Mouse (Mus musculus) yolk sac, embryonic 10.5 days (tissue): Measurements from ENCODE around the gene Rnase1.
A peak's percentile ranks its signal among the peaks of the same experiment; 100 is the strongest.
"Not testable (repeated sequence)": the region's sequence is repeated elsewhere in the genome, so short reads cannot be mapped to it uniquely, and the experiment has no call there.

Experiments
- DNase-seq: peaks from one replicate; pipeline ENCODE4 v3.0.0-alpha.2; 2017; ENCODE audit warnings: low spot score

Rnase1 gene

GRCm38 (mm10) chr14:51146685-51147084 lies at the start of gene Rnase1:
Gene Rnase1 (minus strand): TSS chr14:51146785.
- no peak for DNase-seq

- no peak for DNase-seq
Measured at GRCm38 (mm10) chr14:51195681-51196080, 49.1 kb upstream of the Rnase1 start.

GRCm38 (mm10) chr14:51181051-51181450 lies 34.5 kb upstream of the Rnase1 start:
- not testable (repeated sequence) for DNase-seq

GRCm38 (mm10) chr14:51173843-51174242 lies 27.3 kb upstream of the Rnase1 start:
- DNase-seq: no peak

- not testable (repeated sequence) for DNase-seq
Measured at GRCm38 (mm10) chr14:51172947-51173346, 26.4 kb upstream of the Rnase1 start.

- DNase-seq: peak; percentile 36
Measured at GRCm38 (mm10) chr14:51172095-51172865, 25.7 kb upstream of the Rnase1 start.

GRCm38 (mm10) chr14:51166068-51166467 lies 19.5 kb upstream of the Rnase1 start:
- no peak for DNase-seq

- no peak for DNase-seq
Measured at GRCm38 (mm10) chr14:51165435-51165834, 18.9 kb upstream of the Rnase1 start.

- not testable (repeated sequence) for DNase-seq
Measured at GRCm38 (mm10) chr14:51163323-51163722, 16.7 kb upstream of the Rnase1 start.

GRCm38 (mm10) chr14:51161976-51162375 lies 15.4 kb upstream of the Rnase1 start, which contains the start of gene Rnase2b:
Gene Rnase2b (plus strand): TSS chr14:51162260.
- DNase-seq: not testable (repeated sequence)

- DNase-seq: no peak
Measured at GRCm38 (mm10) chr14:51157072-51157471, 10.5 kb upstream of the Rnase1 start.

GRCm38 (mm10) chr14:51156736-51157068 lies 10.1 kb upstream of the Rnase1 start:
- DNase-seq: no peak

- DNase-seq: no peak
Measured at GRCm38 (mm10) chr14:51156056-51156735, 9.6 kb upstream of the Rnase1 start.

- no peak for DNase-seq
Measured at GRCm38 (mm10) chr14:51152249-51152870, 5.8 kb upstream of the Rnase1 start.

- no peak for DNase-seq
Measured at GRCm38 (mm10) chr14:51150206-51150831, 3.7 kb upstream of the Rnase1 start.

GRCm38 (mm10) chr14:51149164-51149563 lies 2.6 kb upstream of the Rnase1 start:
- DNase-seq: no peak

GRCm38 (mm10) chr14:51148006-51148405 lies 1.4 kb upstream of the Rnase1 start:
- no peak for DNase-seq

- DNase-seq: no peak
Measured at GRCm38 (mm10) chr14:51145521-51145920, 1.1 kb downstream of the Rnase1 start.

GRCm38 (mm10) chr14:51144451-51144850 lies 2.1 kb downstream of the Rnase1 start:
- DNase-seq: no peak

- no peak for DNase-seq
Measured at GRCm38 (mm10) chr14:51143937-51144336, 2.6 kb downstream of the Rnase1 start.

- DNase-seq: no peak
Measured at GRCm38 (mm10) chr14:51143287-51143686, 3.3 kb downstream of the Rnase1 start.

GRCm38 (mm10) chr14:51142568-51142967 lies 4.0 kb downstream of the Rnase1 start:
- no peak for DNase-seq
